Mouse (Mus musculus) heart, postnatal 0 days (tissue): Measurements from ENCODE around the gene Stra6. TPM values are rescaled to one million over a fixed set of nuclear protein-coding genes. Genes with fewer than 3 reads are reported as not detected.

Experiments
- ATAC-seq: fragments of 200-750 bp; cut with Nextera tagmentation; 2 replicates; pipeline ENCODE4 v1.8.0; 2017; ENCODE audit warnings: low read depth, moderate number of reproducible peaks, moderate library complexity; ENCODE audit not compliant: insufficient read depth
- DNase-seq: peaks from one replicate; pipeline ENCODE4 v3.0.0-alpha.2; 2016; ENCODE audit warnings: low spot score
- H3K27ac ChIP-seq: fragments of 300-500 bp; sonication (generic); 2 replicates; pipeline ENCODE4 v1.5.1; 2014; ENCODE audit warnings: low read depth, mild to moderate bottlenecking
- H3K27me3 ChIP-seq: fragments of 300-500 bp; sonication (generic); 2 replicates; pipeline ENCODE4 v1.6.1; 2014; ENCODE audit warnings: low read length, mixed read lengths; ENCODE audit not compliant: control insufficient read depth, insufficient read depth
- H3K36me3 ChIP-seq: fragments of 300-500 bp; sonication (generic); replicated peaks from 2 replicates; pipeline ENCODE4 v1.6.1; 2014; ENCODE audit warnings: low read length, mixed read lengths; ENCODE audit not compliant: control insufficient read depth, insufficient read depth
- H3K4me1 ChIP-seq: fragments of 300-500 bp; sonication (generic); 2 replicates; pipeline ENCODE4 v1.6.1; 2014; ENCODE audit warnings: antibody characterized with exemption; ENCODE audit not compliant: control insufficient read depth, insufficient read depth
- H3K4me2 ChIP-seq: fragments of 300-500 bp; sonication (generic); 2 replicates; pipeline ENCODE4 v1.6.1; 2014; ENCODE audit warnings: low read depth, mild to moderate bottlenecking, low read length, moderate library complexity
- H3K4me3 ChIP-seq: fragments of 300-500 bp; sonication (generic); 2 replicates; pipeline ENCODE4 v1.5.1; 2014; ENCODE audit warnings: low read depth, low read length
- H3K9ac ChIP-seq: fragments of 300-500 bp; sonication (generic); replicated peaks from 2 replicates; pipeline ENCODE4 v1.6.1; 2014; ENCODE audit warnings: low read depth, low read length, mixed read lengths
- H3K9me3 ChIP-seq: fragments of 300-500 bp; sonication (generic); replicated peaks from 2 replicates; pipeline ENCODE4 v1.6.1; 2016; ENCODE audit warnings: low read length; ENCODE audit not compliant: control insufficient read depth
- CTCF ChIP-seq: IDR thresholded peaks from 2 replicates; pipeline ENCODE4 v1.5.1; 2016; ENCODE audit warnings: antibody characterized with exemption, control low read depth, low read depth
- EP300 ChIP-seq: IDR thresholded peaks from 2 replicates; pipeline ENCODE4 v1.6.1; 2016; ENCODE audit warnings: antibody characterized with exemption, low read depth
- WGBS: fragments of 180-500 bp; shearing (Covaris S2); extraction: QIAGEN DNeasy Blood & Tissue Kit; methylation state at CpG from one replicate; pipeline ENCODE4 v1.1.7; 2014; 5-methylcytosine and 5-hydroxymethylcytosine counted together
- polyA plus RNA-seq: library from polyadenylated mRNA; unstranded; fragments of >200 nt; fragmentation: Nextera tagmentation; extraction: Ambion mirVana; gene quantifications from 2 replicates; pipeline ENCODE4 v1.2.1, GENCODE M21; 2015
- total RNA-seq: library from RNA; depleted of rRNA; stranded (reverse); fragments of >200 nt; gene quantifications from 2 replicates; pipeline ENCODE4 v1.2.3, GENCODE M21; 2014; ENCODE audit warnings: low replicate concordance

Stra6 gene
- total and polyA plus RNA-seq, 2 experiments from 2014 or later = 0.05 TPM; not detected in 1

DNA sequence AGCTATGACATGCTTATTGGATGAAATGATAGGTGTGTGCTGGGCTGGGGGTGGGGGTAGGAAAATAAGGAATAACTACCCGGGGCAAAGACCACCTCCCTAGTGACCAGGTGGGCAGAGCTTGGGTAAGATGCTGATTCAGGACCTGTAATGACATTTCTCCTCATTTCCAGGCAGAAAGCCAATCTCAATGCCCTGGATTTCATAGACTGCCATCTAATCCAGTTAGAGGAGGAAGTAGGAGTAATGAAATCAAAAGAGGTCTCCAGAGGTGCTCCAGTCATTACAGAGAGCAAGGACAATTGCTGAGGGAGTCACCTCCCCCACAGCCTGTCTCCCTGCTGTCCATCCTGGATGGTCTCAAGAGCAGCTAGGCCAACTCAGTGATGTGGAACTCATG is 3.7 kb upstream of the Stra6 start:
- no peak overlapping the region for H3K4me2 ChIP-seq
- DNase-seq = no peak
- no peaks in the 10 kb centered on the region for H3K36me3 ChIP-seq
- H3K4me3 ChIP-seq = no peak overlapping the region
- no peaks in the 10 kb centered on the region for H3K9me3 ChIP-seq
- peaks cover 27% of the 10 kb centered on the region for H3K27me3 ChIP-seq
- no peak overlapping the region for H3K9ac ChIP-seq
- 36% methylated on average over 1 of the region's 1 CpGs for WGBS
- no peak for TF ChIP-seq CTCF
- TF ChIP-seq EP300 = no peak
- no peak overlapping the region for H3K27ac ChIP-seq
- no peak for ATAC-seq
- H3K4me1 ChIP-seq = no peaks in the 10 kb centered on the region

DNA sequence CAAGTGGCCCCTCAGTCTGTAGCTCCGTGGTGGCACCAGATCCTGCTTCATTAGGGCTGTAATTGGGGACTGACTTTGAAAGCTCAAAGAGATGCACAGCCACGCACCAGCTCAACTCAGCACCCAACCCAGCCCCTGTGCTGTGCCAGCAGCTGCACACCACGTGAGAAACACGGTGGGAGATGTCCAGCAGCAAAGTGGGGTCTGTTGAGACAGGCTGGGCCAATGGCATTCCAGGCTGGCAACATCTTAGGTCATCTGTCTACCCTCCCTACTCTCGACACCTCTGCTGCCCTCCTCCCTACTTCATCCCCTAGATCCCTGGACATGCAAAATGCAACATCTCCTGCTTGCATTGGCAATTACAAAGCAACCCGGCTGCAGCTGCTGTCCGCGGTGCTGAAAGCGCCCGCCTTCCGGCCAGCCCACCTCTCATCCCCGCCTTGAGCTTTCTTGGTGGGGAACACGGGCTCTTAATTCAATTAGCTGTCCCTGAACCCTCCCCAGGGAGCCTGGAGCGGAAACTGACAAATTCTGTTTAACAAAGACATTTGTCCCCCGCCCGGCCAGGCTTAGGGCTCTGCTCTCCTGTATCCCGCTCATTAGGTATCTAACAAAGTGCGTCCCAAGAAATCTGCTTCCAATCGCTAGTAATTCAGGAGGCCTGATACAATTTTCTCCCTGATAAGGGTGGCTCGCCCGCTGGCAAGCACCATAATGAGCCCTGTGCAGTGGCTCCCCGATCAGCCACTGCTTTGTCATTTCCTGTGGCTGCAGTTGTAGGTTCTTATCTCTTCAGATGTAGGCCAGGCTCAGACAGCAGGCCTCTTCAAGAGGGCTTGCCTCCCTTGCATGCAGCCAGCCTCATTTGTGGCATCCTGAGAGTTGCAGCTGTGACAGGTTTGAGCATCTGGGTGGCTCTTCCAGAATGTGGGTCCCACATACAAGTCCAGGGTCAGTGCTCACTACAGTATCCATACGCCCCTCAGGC is 2.6 kb upstream of the Stra6 start:
- no peak for DNase-seq
- TF ChIP-seq EP300 (no peak), CTCF (no peak)
- Histone ChIP-seq H3K36me3 (no peaks in the 10 kb centered on the region), H3K9ac (no peak overlapping the region), H3K9me3 (no peaks in the 10 kb centered on the region), H3K4me2 (no peak overlapping the region), H3K4me1 (no peaks in the 10 kb centered on the region), H3K27ac (no peak overlapping the region), H3K27me3 (peaks cover 27% of the 10 kb centered on the region), H3K4me3 (no peak overlapping the region)
- no peak; the same call in 1 of the 2 replicates for ATAC-seq
- 7% methylated on average over 23 of the region's 23 CpGs for WGBS

DNA sequence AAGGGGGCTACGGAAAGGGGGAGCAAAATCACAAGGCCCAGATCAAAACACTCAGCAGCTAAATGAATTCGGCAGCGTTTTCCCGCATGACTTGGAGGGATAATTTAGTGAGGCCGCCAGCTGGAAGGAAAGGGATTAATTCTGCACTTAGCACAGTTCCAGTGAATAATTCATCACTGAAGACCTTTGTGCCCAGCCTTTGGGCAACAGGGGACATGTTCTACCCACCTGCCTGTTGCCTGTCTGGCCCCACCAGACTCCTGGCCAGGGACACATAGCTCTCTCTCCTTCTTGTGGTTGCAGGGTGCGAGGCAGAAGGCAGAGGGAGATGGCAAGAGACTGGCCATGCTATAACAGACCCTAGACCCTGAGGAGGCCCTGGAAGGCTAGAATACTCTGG is 1.9 kb downstream of the Stra6 start:
- no peak for ATAC-seq
- no peak for DNase-seq
- no peak for TF ChIP-seq EP300
- TF ChIP-seq CTCF = no peak
- Histone ChIP-seq H3K9ac (no peak overlapping the region), H3K9me3 (no peaks in the 10 kb centered on the region), H3K27ac (no peak overlapping the region), H3K36me3 (no peaks in the 10 kb centered on the region), H3K27me3 (peaks cover 24% of the 10 kb centered on the region), H3K4me3 (no peak overlapping the region), H3K4me2 (no peak overlapping the region), H3K4me1 (no peaks in the 10 kb centered on the region)
- 76% methylated on average over 6 of the region's 6 CpGs for WGBS

DNA sequence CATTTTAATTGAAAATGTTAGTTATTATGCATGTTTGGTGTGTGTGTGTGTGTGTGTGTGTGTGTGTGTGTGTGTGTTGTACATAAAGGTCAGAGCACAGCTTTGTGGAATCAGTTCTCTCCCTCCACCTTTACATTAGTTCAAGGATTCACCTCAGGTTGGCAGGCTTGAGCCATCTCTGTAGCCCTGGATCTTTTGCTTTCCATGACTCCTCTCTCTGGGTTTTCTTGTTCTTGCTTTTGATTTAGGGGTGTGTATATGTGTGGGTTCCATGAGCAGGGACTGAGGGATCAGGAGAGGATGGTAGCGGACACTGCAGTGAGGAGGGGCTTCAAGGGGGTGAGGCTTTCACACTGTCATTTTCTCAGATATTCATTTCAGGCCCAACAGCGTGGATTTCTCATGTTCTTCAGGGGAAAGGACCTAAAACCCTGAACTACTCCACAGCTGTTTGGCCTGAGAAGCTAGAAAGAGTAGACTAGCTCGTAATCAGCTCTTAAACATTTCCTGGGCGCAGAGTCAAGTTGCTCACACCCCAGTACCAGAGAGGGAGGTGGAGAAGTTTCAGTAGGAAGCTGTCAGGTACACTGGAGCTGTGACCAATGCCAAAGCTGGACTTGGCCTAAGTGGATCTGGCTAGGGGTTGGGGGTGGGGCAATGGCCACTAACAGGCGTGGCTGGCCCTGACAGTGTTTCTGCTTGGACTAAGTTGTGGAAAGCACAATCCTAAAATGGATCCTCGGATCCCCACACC is 2.6 kb downstream of the Stra6 start:
- Histone ChIP-seq H3K4me1 (no peaks in the 10 kb centered on the region), H3K36me3 (no peaks in the 10 kb centered on the region), H3K9me3 (no peaks in the 10 kb centered on the region), H3K27ac (no peak overlapping the region), H3K9ac (no peak overlapping the region), H3K27me3 (peaks cover 21% of the 10 kb centered on the region), H3K4me3 (no peak overlapping the region), H3K4me2 (no peak overlapping the region)
- no peak for DNase-seq
- ATAC-seq = no peak
- TF ChIP-seq EP300 (no peak), CTCF (no peak)
- 55% methylated on average over 6 of the region's 6 CpGs for WGBS

- Histone ChIP-seq H3K27ac (no peak overlapping the region), H3K9ac (no peak overlapping the region), H3K4me3 (no peak overlapping the region), H3K4me2 (no peak overlapping the region), H3K9me3 (no peaks in the 10 kb centered on the region), H3K36me3 (no peaks in the 10 kb centered on the region), H3K27me3 (peaks cover 16% of the 10 kb centered on the region), H3K4me1 (no peaks in the 10 kb centered on the region)
- ATAC-seq (no peak), DNase-seq (no peak)
- no peak for TF ChIP-seq EP300
- no peak for TF ChIP-seq CTCF
- whole genome bisulfite sequencing = 53% methylated on average over 6 of the region's 6 CpGs
These were observed 3.1 kb downstream of the Stra6 start for GRCm38 (mm10) chr9:58066731-58067095.
